Mouse (Mus musculus) CH12.LX (cell line): ENCODE measurements around the gene Olfr868.

Source experiments
- CTCF ChIP-seq, 2 experiments: IDR thresholded peaks in 1 of 2; conservative IDR thresholded peaks in 1 of 2; 2 replicates each; pipeline ENCODE4 v1.5.1; 2011 to 2012; ENCODE audit warnings: low read depth in 2 of 2, low read length in 2 of 2, improper control_type of control experiment in 1 of 2, inconsistent platforms in 1 of 2, mild to moderate bottlenecking in 1 of 2, moderate library complexity in 1 of 2
- ELF1 ChIP-seq: IDR thresholded peaks from 2 replicates; pipeline ENCODE4 v1.6.1; 2014; ENCODE audit warnings: low read depth, mild to moderate bottlenecking, inconsistent platforms, low read length, improper control_type of control experiment
- GABPA ChIP-seq: IDR thresholded peaks from 2 replicates; pipeline ENCODE4 v1.6.1; 2012; ENCODE audit warnings: low read depth, low read length, improper control_type of control experiment, inconsistent platforms; ENCODE audit not compliant: insufficient replicate concordance
- MAFK ChIP-seq: IDR thresholded peaks from 2 replicates; pipeline ENCODE4 v1.6.1; 2011; ENCODE audit warnings: low read length, improper control_type of control experiment; ENCODE audit not compliant: insufficient replicate concordance
- POLR2A ChIP-seq: IDR thresholded peaks from 2 replicates; pipeline ENCODE4 v1.6.1; 2011; ENCODE audit warnings: low read depth, mild to moderate bottlenecking, improper control_type of control experiment, low read length
- TBP ChIP-seq: conservative IDR thresholded peaks from 2 replicates; pipeline ENCODE4 v1.6.1; 2011; ENCODE audit warnings: low read depth, low read length, improper control_type of control experiment
- USF1 ChIP-seq: IDR thresholded peaks from 2 replicates; pipeline ENCODE4 v1.6.1; 2014; ENCODE audit warnings: low read depth, mild to moderate bottlenecking, inconsistent platforms, low read length, improper control_type of control experiment
- USF2 ChIP-seq: conservative IDR thresholded peaks from 2 replicates; pipeline ENCODE4 v1.6.1; 2011; ENCODE audit warnings: low read depth, low read length, improper control_type of control experiment

- TF ChIP-seq CTCF (conservative IDR thresholded peaks at IDR 0.05 in 1 of 2, IDR thresholded peaks at IDR 0.05 in 1 of 2; ENCODE audit: low read depth in 2 of 2, low read length in 2 of 2) (no peak), USF2 (no peak), MAFK (no peak), ELF1 (no peak), GABPA (no peak), TBP (no peak), POLR2A (no peak), USF1 (no peak)
These were observed 51.3 kb downstream of the Olfr868 start for GRCm38 (mm10) chr9:20149706-20150105.
